Mouse (Mus musculus) heart, postnatal 25 days (tissue): Measurements from ENCODE around the gene Ruvbl2. TPM values are rescaled to one million over a fixed set of nuclear protein-coding genes. Genes with fewer than 3 reads are reported as not detected.
"Not testable (repeated sequence)": the region's sequence is repeated elsewhere in the genome, so short reads cannot be mapped to it uniquely, and the experiment has no call there.

Source experiments
- DNase-seq: peaks from one replicate; pipeline ENCODE4 v3.0.0; 2022; ENCODE audit warnings: low spot score
- intact Hi-C: fragments of 180-260 bp; cut with DNase I; formaldehyde crosslinking; loops from one replicate; pipeline ENCODE4 v1.15.1; 2025
- total RNA-seq, 2 experiments: library from RNA; stranded (reverse); gene quantifications; 2 replicates each; pipeline ENCODE4 v1.2.3; 2021

The Ruvbl2 gene
- 10 to 100 TPM; 28.5 to 29.3 TPM for total RNA-seq

GRCm38 (mm10) chr7:45437521-45438276 lies at the start of gene Ruvbl2:
TSS of gene Ruvbl2 (minus strand) at chr7:45438096.
- intact Hi-C loops = no loop called here
- no peak for DNase-seq

- intact Hi-C loops = no loop called here
- DNase-seq = no peak
Measured at GRCm38 (mm10) chr7:45486761-45487415, 49.0 kb upstream of the Ruvbl2 start, which contains the start of gene Gm45808. TSS of gene Gm45808 (minus strand) at chr7:45486811.

- DNase-seq = no peak
- intact Hi-C loops = no loop called here
Measured at GRCm38 (mm10) chr7:45486158-45486557, 48.3 kb upstream of the Ruvbl2 start.

- DNase-seq, intact Hi-C loops: not testable (repeated sequence)
Measured at GRCm38 (mm10) chr7:45484985-45485384, 47.1 kb upstream of the Ruvbl2 start.

GRCm38 (mm10) chr7:45482166-45482565 lies 44.3 kb upstream of the Ruvbl2 start:
- intact Hi-C loops = no loop called here
- no peak for DNase-seq

GRCm38 (mm10) chr7:45481374-45481927 lies 43.6 kb upstream of the Ruvbl2 start, which contains the start of gene Tulp2:
TSS of gene Tulp2 (plus strand) at chr7:45481877.
- intact Hi-C loops = no loop called here
- no peak for DNase-seq

- DNase-seq, intact Hi-C loops: not testable (repeated sequence)
Measured at GRCm38 (mm10) chr7:45480310-45480709, 42.4 kb upstream of the Ruvbl2 start.

GRCm38 (mm10) chr7:45478774-45479173 lies 40.9 kb upstream of the Ruvbl2 start:
- intact Hi-C loops = loop anchor here (2.0 to 10.0 kb wide), 2 partner anchors 38 to 206 kb away; partner anchors contain the start of gene Ntn5
- DNase-seq = no peak

- intact Hi-C loops = loop anchor here (2.0 to 10.0 kb wide), 2 partner anchors 46 to 208 kb away; partner anchors contain the start of gene Ntn5
- DNase-seq = no peak
Measured at GRCm38 (mm10) chr7:45477003-45477402, 39.1 kb upstream of the Ruvbl2 start.

- intact Hi-C loops = loop anchor here (2.0 to 10.0 kb wide), 2 partner anchors 46 to 208 kb away; partner anchors contain the start of gene Ntn5
- DNase-seq = no peak
Measured at GRCm38 (mm10) chr7:45476453-45476852, 38.6 kb upstream of the Ruvbl2 start.

- intact Hi-C loops = loop anchor here (10.0 kb wide), 1 partner anchor 209 kb away; the partner anchor contains the start of gene Ntn5
- DNase-seq = no peak
Measured at GRCm38 (mm10) chr7:45475291-45475969, 37.5 kb upstream of the Ruvbl2 start.

GRCm38 (mm10) chr7:45470869-45471268 lies 33.0 kb upstream of the Ruvbl2 start:
- intact Hi-C loops = loop anchor here (2.0 to 10.0 kb wide), 2 partner anchors 90 to 214 kb away; partner anchors contain the start of gene Ntn5
- no peak for DNase-seq

- intact Hi-C loops = no loop called here
- DNase-seq = no peak
Measured at GRCm38 (mm10) chr7:45467090-45467670, 29.3 kb upstream of the Ruvbl2 start.

GRCm38 (mm10) chr7:45466283-45467089 lies 28.6 kb upstream of the Ruvbl2 start, which contains the start of gene Bax:
TSS of gene Bax (minus strand) at chr7:45466898.
- intact Hi-C loops = no loop called here

GRCm38 (mm10) chr7:45465549-45465948 lies 27.7 kb upstream of the Ruvbl2 start:
- DNase-seq = no peak
- intact Hi-C loops = no loop called here

More at GRCm38 (mm10) chr7:45466283-45467089, 28.6 kb upstream of the Ruvbl2 start, which contains the start of gene Bax:
- DNase-seq = peak; percentile 91

GRCm38 (mm10) chr7:45465112-45465511 lies 27.2 kb upstream of the Ruvbl2 start:
- intact Hi-C loops = no loop called here
- DNase-seq = no peak

- no peak for DNase-seq
- intact Hi-C loops = no loop called here
Measured at GRCm38 (mm10) chr7:45463987-45464778, 26.3 kb upstream of the Ruvbl2 start.

GRCm38 (mm10) chr7:45462868-45463267 lies 25.0 kb upstream of the Ruvbl2 start:
- intact Hi-C loops, DNase-seq: not testable (repeated sequence)
